Mouse (Mus musculus) cerebellum, adult 2 months (tissue): ENCODE measurements around the gene Gm39566.

Source experiments
- CTCF ChIP-seq: fragments of 200-500 bp; IDR thresholded peaks from 2 replicates; pipeline ENCODE4 v1.5.1; 2011; ENCODE audit warnings: low read depth, mild to moderate bottlenecking, control low read depth, low read length, moderate library complexity, borderline replicate concordance; ENCODE audit not compliant: insufficient read depth
- POLR2A ChIP-seq: fragments of 200-500 bp; IDR thresholded peaks from 2 replicates; pipeline ENCODE4 v1.6.1; 2011; ENCODE audit warnings: low read length, control low read depth, borderline replicate concordance; ENCODE audit not compliant: insufficient read depth

- TF ChIP-seq CTCF (no peak), POLR2A (peak; percentile 73)
Measured at GRCm38 (mm10) chr11:69846198-69846680, 31.1 kb upstream of the Gm39566 start, which contains the start of gene Plscr3.
